Mouse (Mus musculus) liver, postnatal 0 days (tissue): ENCODE results near the gene Mus81.

Experiments used
- CTCF ChIP-seq: sonication (generic); IDR thresholded peaks from 2 replicates; pipeline ENCODE4 v1.5.1; 2016; ENCODE audit warnings: antibody characterized with exemption, low read depth
- EP300 ChIP-seq: IDR thresholded peaks from 2 replicates; pipeline ENCODE4 v1.6.1; 2016; ENCODE audit warnings: antibody characterized with exemption, low read depth, mild to moderate bottlenecking

- TF ChIP-seq CTCF (no peak), EP300 (no peak)
These were observed 26.8 kb downstream of the Mus81 start for GRCm38 (mm10) chr19:5461411-5461810.
